Mouse (Mus musculus) cerebellum, adult 18-20 months (tissue): ENCODE data around the gene A730061H03Rik.

Experiments used
- DNase-seq, 2 experiments: peaks; one replicate each; pipeline ENCODE4 v3.0.0; 2021

Gene A730061H03Rik

GRCm38 (mm10) chr14:55560202-55561073 is at the start of gene A730061H03Rik:
TSS of gene A730061H03Rik (minus strand) at chr14:55560406.
- peak; percentile 96 to 100 for DNase-seq

- no peak for DNase-seq
Observed at GRCm38 (mm10) chr14:55608339-55608738, 48.1 kb upstream of the A730061H03Rik start.

- DNase-seq, result no peak
Observed at GRCm38 (mm10) chr14:55605743-55606459, 45.7 kb upstream of the A730061H03Rik start.

GRCm38 (mm10) chr14:55604823-55605222 is 44.6 kb upstream of the A730061H03Rik start:
- no peak for DNase-seq

GRCm38 (mm10) chr14:55603633-55604576 is 43.7 kb upstream of the A730061H03Rik start:
- DNase-seq, result peak; percentile 81 to 91

GRCm38 (mm10) chr14:55603271-55603632 is 43.0 kb upstream of the A730061H03Rik start, which contains the start of gene Irf9:
TSS of gene Irf9 (plus strand) at chr14:55603571.
- DNase-seq, result no peak

GRCm38 (mm10) chr14:55598521-55599390 is 38.5 kb upstream of the A730061H03Rik start:
- DNase-seq, result no peak

- DNase-seq, result no peak
Observed at GRCm38 (mm10) chr14:55596036-55596690, 36.0 kb upstream of the A730061H03Rik start.

GRCm38 (mm10) chr14:55592226-55592625 is 32.0 kb upstream of the A730061H03Rik start:
- peak; percentile 27 to 44 for DNase-seq

GRCm38 (mm10) chr14:55591331-55591891 is 31.2 kb upstream of the A730061H03Rik start, which contains the start of gene Rnf31:
TSS of gene Rnf31 (plus strand) at chr14:55591708.
- peak; percentile 92 to 97 for DNase-seq

GRCm38 (mm10) chr14:55590748-55591330 is 30.6 kb upstream of the A730061H03Rik start, which contains the start of gene Psme2:
TSS of gene Psme2 (minus strand) at chr14:55591113.
- DNase-seq, result peak; percentile 74 to 85

- DNase-seq, result no peak
Observed at GRCm38 (mm10) chr14:55589771-55590448, 29.7 kb upstream of the A730061H03Rik start.

GRCm38 (mm10) chr14:55589271-55589670 is 29.1 kb upstream of the A730061H03Rik start:
- DNase-seq, result no peak

GRCm38 (mm10) chr14:55586149-55586548 is 25.9 kb upstream of the A730061H03Rik start:
- no peak for DNase-seq

GRCm38 (mm10) chr14:55585566-55585960 is 25.4 kb upstream of the A730061H03Rik start:
- DNase-seq, result peak; percentile 18 to 31

GRCm38 (mm10) chr14:55584702-55585565 is 24.7 kb upstream of the A730061H03Rik start, which contains the start of gene Emc9:
TSS of gene Emc9 (minus strand) at chr14:55585302.
- peak; percentile 80 to 92 for DNase-seq

GRCm38 (mm10) chr14:55584303-55584701 is 24.1 kb upstream of the A730061H03Rik start:
- no peak for DNase-seq

GRCm38 (mm10) chr14:55581981-55582681 is 21.9 kb upstream of the A730061H03Rik start:
- peak in 1 of 2 experiments; percentile 30 for DNase-seq
